Mouse (Mus musculus): ENCODE data around the gene Onecut1. TPM values are rescaled to one million over a fixed set of nuclear protein-coding genes. Genes with fewer than 3 reads are reported as not detected.

Onecut1 gene
- polyA plus RNA-seq, 1 experiment from 2014 or later, result 2.0 TPM

- ATAC-seq (ENCODE audit: insufficient read depth), result no peak
- H3K9me3 ChIP-seq (replicated peaks), result no peaks in the 10 kb centered on the region
- no peak overlapping the region for H3K9ac ChIP-seq
- no peak overlapping the region for H3K27ac ChIP-seq (replicated peaks)
- peaks cover 99% of the 10 kb centered on the region for H3K27me3 ChIP-seq
- no peak overlapping the region for H3K4me2 ChIP-seq
- 0 out of 2 replicates have a peak, but pooled peaks cover 2% of the 10 kb centered on the region for H3K4me1 ChIP-seq (replicated peaks)
- H3K36me3 ChIP-seq (replicated peaks), result no peaks in the 10 kb centered on the region
- no peak overlapping the region for H3K4me3 ChIP-seq (replicated peaks)
- 9% methylated on average over 5 of the region's 5 CpGs for WGBS (ENCODE audit: insufficient replicate concordance)
Measured at GRCm38 (mm10) chr9:74850781-74851145, 11.0 kb upstream of the Onecut1 start.

- Histone ChIP-seq H3K36me3 (replicated peaks) (no peaks in the 10 kb centered on the region), H3K9me3 (replicated peaks) (no peaks in the 10 kb centered on the region), H3K4me3 (replicated peaks) (no peak overlapping the region), H3K4me1 (replicated peaks) (0 out of 2 replicates have a peak, but pooled peaks cover 2% of the 10 kb centered on the region), H3K4me2 (no peak overlapping the region), H3K27ac (replicated peaks) (no peak overlapping the region), H3K9ac (no peak overlapping the region), H3K27me3 (peaks cover 99% of the 10 kb centered on the region)
- ATAC-seq (ENCODE audit: insufficient read depth), result no peak
- 11% methylated on average over 5 of the region's 5 CpGs for WGBS (ENCODE audit: insufficient replicate concordance)
Measured at GRCm38 (mm10) chr9:74851601-74852000, 10.1 kb upstream of the Onecut1 start.

GRCm38 (mm10) chr9:74852361-74852760, 9.4 kb upstream of the Onecut1 start:
- 0 out of 2 replicates have a peak, but pooled peaks cover 2% of the 10 kb centered on the region for H3K4me1 ChIP-seq (replicated peaks)
- H3K4me3 ChIP-seq (replicated peaks), result no peak overlapping the region
- no peak overlapping the region for H3K9ac ChIP-seq
- H3K9me3 ChIP-seq (replicated peaks), result no peaks in the 10 kb centered on the region
- H3K27me3 ChIP-seq, result peaks cover 99% of the 10 kb centered on the region
- H3K4me2 ChIP-seq, result no peak overlapping the region
- 7% methylated on average over 4 of the region's 4 CpGs for WGBS (ENCODE audit: insufficient replicate concordance)
- ATAC-seq (ENCODE audit: insufficient read depth), result no peak
- no peak overlapping the region for H3K27ac ChIP-seq (replicated peaks)
- no peaks in the 10 kb centered on the region for H3K36me3 ChIP-seq (replicated peaks)

- H3K27me3 ChIP-seq, result peaks cover 100% of the 10 kb centered on the region
- peak overlapping the region; percentile 27; the same call in 1 of the 2 replicates for H3K4me2 ChIP-seq
- WGBS (ENCODE audit: insufficient replicate concordance), result 3% methylated on average over 28 of the region's 28 CpGs
- no peaks in the 10 kb centered on the region for H3K36me3 ChIP-seq (replicated peaks)
- no peak overlapping the region for H3K4me3 ChIP-seq (replicated peaks)
- H3K4me1 ChIP-seq (replicated peaks), result 0 out of 2 replicates have a peak, but pooled peaks cover 2% of the 10 kb centered on the region
- no peak for ATAC-seq (ENCODE audit: insufficient read depth)
- H3K9me3 ChIP-seq (replicated peaks), result no peaks in the 10 kb centered on the region
- H3K27ac ChIP-seq (replicated peaks), result no peak overlapping the region
- no peak overlapping the region for H3K9ac ChIP-seq
Measured at GRCm38 (mm10) chr9:74853191-74854072, 8.3 kb upstream of the Onecut1 start.

- Histone ChIP-seq H3K4me2 (peak overlapping the region; percentile 27; the same call in 1 of the 2 replicates), H3K4me1 (replicated peaks) (no peaks in the 10 kb centered on the region), H3K4me3 (replicated peaks) (no peak overlapping the region), H3K27ac (replicated peaks) (no peak overlapping the region), H3K9ac (no peak overlapping the region), H3K27me3 (peaks cover 100% of the 10 kb centered on the region), H3K9me3 (replicated peaks) (no peaks in the 10 kb centered on the region), H3K36me3 (replicated peaks) (no peaks in the 10 kb centered on the region)
- no peak for ATAC-seq (ENCODE audit: insufficient read depth)
- WGBS (ENCODE audit: insufficient replicate concordance), result 2% methylated on average over 25 of the region's 25 CpGs
Measured at GRCm38 (mm10) chr9:74854073-74854591, 7.6 kb upstream of the Onecut1 start.

GRCm38 (mm10) chr9:74855446-74855845, 6.3 kb upstream of the Onecut1 start:
- Histone ChIP-seq H3K4me3 (replicated peaks) (no peak overlapping the region), H3K9me3 (replicated peaks) (no peaks in the 10 kb centered on the region), H3K4me2 (no peak overlapping the region), H3K9ac (no peak overlapping the region), H3K4me1 (replicated peaks) (no peaks in the 10 kb centered on the region), H3K36me3 (replicated peaks) (no peaks in the 10 kb centered on the region), H3K27me3 (peaks cover 99% of the 10 kb centered on the region), H3K27ac (replicated peaks) (no peak overlapping the region)
- no peak for ATAC-seq (ENCODE audit: insufficient read depth)
- 5% methylated on average over 4 of the region's 4 CpGs for WGBS (ENCODE audit: insufficient replicate concordance)

- H3K27me3 ChIP-seq, result peaks cover 99% of the 10 kb centered on the region
- no peak overlapping the region for H3K4me3 ChIP-seq (replicated peaks)
- no peak overlapping the region for H3K4me2 ChIP-seq
- H3K36me3 ChIP-seq (replicated peaks), result no peaks in the 10 kb centered on the region
- WGBS (ENCODE audit: insufficient replicate concordance), result 4% methylated on average over 28 of the region's 28 CpGs
- no peak overlapping the region for H3K27ac ChIP-seq (replicated peaks)
- no peak overlapping the region for H3K9ac ChIP-seq
- H3K9me3 ChIP-seq (replicated peaks), result no peaks in the 10 kb centered on the region
- no peaks in the 10 kb centered on the region; the same call in 1 of the 2 replicates for H3K4me1 ChIP-seq (replicated peaks)
- no peak for ATAC-seq (ENCODE audit: insufficient read depth)
Measured at GRCm38 (mm10) chr9:74856578-74857507, 4.9 kb upstream of the Onecut1 start.

- Histone ChIP-seq H3K9ac (no peak overlapping the region), H3K4me1 (replicated peaks) (no peaks in the 10 kb centered on the region; the same call in 1 of the 2 replicates), H3K27ac (replicated peaks) (no peak overlapping the region), H3K4me3 (replicated peaks) (no peak overlapping the region), H3K4me2 (no peak overlapping the region), H3K27me3 (peaks cover 99% of the 10 kb centered on the region), H3K36me3 (replicated peaks) (no peaks in the 10 kb centered on the region), H3K9me3 (replicated peaks) (no peaks in the 10 kb centered on the region)
- ATAC-seq (ENCODE audit: insufficient read depth), result no peak
- 5% methylated on average over 7 of the region's 7 CpGs for WGBS (ENCODE audit: insufficient replicate concordance)
Measured at GRCm38 (mm10) chr9:74857508-74857840, 4.2 kb upstream of the Onecut1 start.

- Histone ChIP-seq H3K36me3 (replicated peaks) (no peaks in the 10 kb centered on the region), H3K4me2 (no peak overlapping the region), H3K9me3 (replicated peaks) (no peaks in the 10 kb centered on the region), H3K27ac (replicated peaks) (no peak overlapping the region), H3K4me1 (replicated peaks) (no peaks in the 10 kb centered on the region; the same call in 1 of the 2 replicates), H3K4me3 (replicated peaks) (no peak overlapping the region), H3K9ac (no peak overlapping the region), H3K27me3 (peaks cover 99% of the 10 kb centered on the region)
- ATAC-seq (ENCODE audit: insufficient read depth), result no peak
- WGBS (ENCODE audit: insufficient replicate concordance), result 7% methylated on average over 5 of the region's 5 CpGs
Measured at GRCm38 (mm10) chr9:74858111-74858510, 3.6 kb upstream of the Onecut1 start.

- Histone ChIP-seq H3K36me3 (replicated peaks) (no peaks in the 10 kb centered on the region), H3K4me2 (no peak overlapping the region), H3K4me3 (replicated peaks) (no peak overlapping the region), H3K27me3 (peaks cover 99% of the 10 kb centered on the region), H3K4me1 (replicated peaks) (no peaks in the 10 kb centered on the region; the same call in 1 of the 2 replicates), H3K9ac (no peak overlapping the region), H3K9me3 (replicated peaks) (no peaks in the 10 kb centered on the region), H3K27ac (replicated peaks) (no peak overlapping the region)
- ATAC-seq (ENCODE audit: insufficient read depth), result no peak
- 7% methylated on average over 18 of the region's 18 CpGs for WGBS (ENCODE audit: insufficient replicate concordance)
Measured at GRCm38 (mm10) chr9:74860461-74860860, 1.3 kb upstream of the Onecut1 start.

Data from liver, embryonic 15.5 days (tissue).